Mouse (Mus musculus) gastrocnemius, adult 18-20 months (tissue): ENCODE data around the gene Gm16440. TPM values are rescaled to one million over a fixed set of nuclear protein-coding genes. Genes with fewer than 3 reads are reported as not detected.
A peak's percentile ranks its signal among the peaks of the same experiment; 100 is the strongest.
"Not testable (repeated sequence)": the region's sequence is repeated elsewhere in the genome, so short reads cannot be mapped to it uniquely, and the experiment has no call there.

Experiments used
- DNase-seq: peaks from one replicate; pipeline ENCODE4 v3.0.0; 2021; ENCODE audit warnings: low spot score
- long read RNA-seq, 2 experiments: library from polyadenylated mRNA; stranded (forward); transcript quantifications; one replicate each; pipeline ENCODE4 v2.0.0; 2021
- total RNA-seq, 2 experiments: library from RNA; stranded (reverse); gene quantifications; 2 replicates each; pipeline ENCODE4 v1.2.3; 2021

The Gm16440 gene
- total RNA-seq = not detected
- long read RNA-seq, experiment 1 = 0 reads
- long read RNA-seq, experiment 2 = 0 reads

DNA sequence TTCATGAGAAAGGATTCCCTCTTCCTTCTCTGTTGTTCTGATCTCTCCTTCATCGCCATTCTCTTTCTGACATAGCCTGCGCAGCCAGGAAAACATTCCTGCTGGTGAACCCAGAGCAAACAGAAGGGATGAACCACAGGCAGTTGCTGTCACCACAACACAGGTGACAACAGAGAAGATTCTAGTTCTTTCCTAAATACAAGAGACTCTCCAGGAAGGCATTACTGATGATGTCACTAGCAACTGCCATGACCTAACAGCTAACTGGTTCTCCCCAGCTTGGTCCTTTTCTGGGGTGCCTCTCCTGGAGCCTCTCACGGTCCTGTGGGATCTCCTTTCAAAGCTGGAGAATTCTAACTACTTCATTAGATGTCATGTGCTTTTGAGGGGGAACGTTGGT is at the start of gene Gm16440:
TSS of gene Gm16440 (minus strand) at position 101 of the 400 bp plus-strand sequence.
- DNase-seq = not testable (repeated sequence)

DNA sequence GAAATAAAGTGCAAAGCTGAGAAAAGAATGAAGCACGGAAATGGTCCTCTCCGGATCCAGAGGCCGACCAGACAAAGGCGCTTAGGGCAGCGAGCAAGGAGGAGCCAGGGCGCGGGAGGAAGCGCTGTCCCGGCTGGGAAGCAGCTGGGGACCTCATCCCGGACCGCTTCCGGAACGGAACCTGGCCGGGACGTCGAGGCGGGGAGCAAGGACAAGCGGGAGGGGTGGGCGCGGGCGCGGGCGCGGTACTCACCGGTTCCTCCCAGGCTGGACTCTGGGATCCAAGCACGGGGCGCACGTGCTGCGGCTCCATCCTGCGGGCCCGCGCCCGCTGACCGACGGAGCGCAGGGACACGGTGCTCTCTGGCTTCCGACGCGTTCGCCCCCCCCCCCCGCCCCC is 36.6 kb upstream of the Gm16440 start:
- DNase-seq = peak; percentile 1

DNA sequence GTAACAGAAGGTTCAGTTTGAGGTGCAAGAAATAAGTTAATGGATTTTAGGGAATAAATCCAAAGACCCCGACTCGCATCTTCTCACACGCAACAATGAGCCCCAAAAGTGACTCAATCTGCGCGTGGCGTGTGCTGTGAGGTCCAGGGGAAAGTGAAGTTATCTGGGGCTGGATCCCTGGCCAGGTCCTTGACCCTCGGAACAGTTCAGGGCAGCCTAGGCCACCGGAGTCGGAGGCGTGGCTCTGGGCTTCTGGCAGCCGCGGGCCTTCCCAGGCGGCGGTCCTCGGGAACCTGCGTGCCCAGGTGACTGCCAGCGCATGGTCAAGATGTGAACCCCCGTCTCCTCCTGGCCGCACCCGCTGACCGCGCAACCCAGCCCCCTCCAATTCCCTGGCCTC is 36.2 kb upstream of the Gm16440 start:
- not testable (repeated sequence) for DNase-seq

DNA sequence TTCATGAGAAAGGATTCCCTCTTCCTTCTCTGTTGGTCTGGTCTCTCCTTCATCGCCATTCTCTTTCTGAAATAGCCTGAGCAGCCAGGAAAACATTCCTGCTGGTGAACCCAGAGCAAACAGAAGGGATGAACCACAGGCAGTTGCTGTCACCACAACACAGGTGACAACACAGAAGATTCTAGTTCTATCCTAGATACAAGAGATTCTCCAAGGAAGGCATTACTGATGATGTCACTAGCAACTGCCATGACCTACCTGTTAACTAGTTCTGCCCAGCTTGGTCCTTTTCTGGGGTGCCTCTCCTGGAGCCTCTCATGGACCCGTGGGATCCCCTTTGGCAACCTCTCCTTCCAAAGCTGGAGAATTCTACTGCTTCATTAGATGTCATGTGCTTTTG is 22.3 kb upstream of the Gm16440 start, which contains the start of gene Gm3591:
TSS of gene Gm3591 (minus strand) at position 101 of the 400 bp plus-strand sequence.
- DNase-seq = not testable (repeated sequence)

DNA sequence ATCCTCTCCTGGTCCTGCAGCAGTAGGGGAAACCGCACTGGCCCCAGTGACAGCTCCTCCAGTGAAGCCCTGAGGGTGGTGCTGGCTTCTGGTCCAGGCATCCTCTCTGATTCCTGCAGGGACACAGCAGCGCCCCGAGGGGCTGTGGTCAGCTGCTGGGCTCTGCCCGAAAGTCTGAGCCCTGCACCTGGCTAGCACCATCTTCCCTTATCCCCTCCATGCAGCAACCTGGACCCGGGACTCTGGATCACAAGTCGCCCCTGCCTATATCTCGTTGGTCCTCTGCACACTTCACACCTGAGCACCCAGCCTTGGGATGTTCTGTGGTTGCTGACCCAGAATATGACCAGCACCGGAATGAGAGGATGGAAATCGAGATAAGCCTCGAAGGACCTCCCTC is 46.5 kb downstream of the Gm16440 start, which contains the start of gene Gm3618:
TSS of gene Gm3618 (minus strand) at position 101 of the 400 bp plus-strand sequence.
- not testable (repeated sequence) for DNase-seq

Other genes starting within 250 kb of the Gm16440 start
- gene Gm21560, start 171.0 kb downstream of the Gm16440 start, total RNA-seq = not detected
- not detected for gene Gm3411, start 103.1 kb downstream of the Gm16440 start, total RNA-seq
- not detected for gene Gm21103, start 85.5 kb downstream of the Gm16440 start, total RNA-seq
- gene Gm3618, start 46.6 kb downstream of the Gm16440 start, total RNA-seq = not detected
- not detected for gene Gm3591, start 22.2 kb upstream of the Gm16440 start, total RNA-seq
- not detected for gene Gm3594, start 54.3 kb upstream of the Gm16440 start, total RNA-seq
- not detected for gene Gm8356, start 147.0 kb upstream of the Gm16440 start, total RNA-seq
- gene Gm3629, start 200.3 kb upstream of the Gm16440 start, total RNA-seq = not detected
- gene Gm3460, start 232.1 kb upstream of the Gm16440 start, total RNA-seq = not detected